Mouse (Mus musculus) kidney, postnatal 0 days (tissue): ENCODE results near the gene Atp6v0c. TPM values are rescaled to one million over a fixed set of nuclear protein-coding genes. Genes with fewer than 3 reads are reported as not detected.

Source experiments
- ATAC-seq: fragments of 200-750 bp; cut with Nextera tagmentation; replicated peaks from 2 replicates; pipeline ENCODE4 v1.8.0; 2017; ENCODE audit warnings: low read depth, moderate number of reproducible peaks, moderate TSS enrichment, moderate library complexity; ENCODE audit not compliant: low FRiP score
- DNase-seq: peaks from one replicate; pipeline ENCODE4 v3.0.0-alpha.2; 2016; ENCODE audit warnings: low spot score
- H3K27ac ChIP-seq: fragments of 300-500 bp; sonication (generic); 2 replicates; pipeline ENCODE4 v1.5.1; 2014; ENCODE audit warnings: mild to moderate bottlenecking
- H3K27me3 ChIP-seq: fragments of 300-500 bp; sonication (generic); 2 replicates; pipeline ENCODE4 v1.6.1; 2014; ENCODE audit warnings: low read length, mixed read lengths; ENCODE audit not compliant: insufficient read depth
- H3K36me3 ChIP-seq: fragments of 300-500 bp; sonication (generic); 2 replicates; pipeline ENCODE4 v1.6.1; 2014; ENCODE audit warnings: low read length, mixed read lengths; ENCODE audit not compliant: insufficient read depth
- H3K4me1 ChIP-seq: fragments of 300-500 bp; sonication (generic); replicated peaks from 2 replicates; pipeline ENCODE4 v1.6.1; 2014; ENCODE audit warnings: antibody characterized with exemption, low read length, mixed read lengths; ENCODE audit not compliant: insufficient read depth
- H3K4me2 ChIP-seq: fragments of 300-500 bp; sonication (generic); 2 replicates; pipeline ENCODE4 v1.6.1; 2014; ENCODE audit warnings: mild to moderate bottlenecking, low read length, moderate library complexity, mixed read lengths
- H3K4me3 ChIP-seq: fragments of 300-500 bp; sonication (generic); replicated peaks from 2 replicates; pipeline ENCODE4 v1.5.1; 2014; ENCODE audit warnings: low read depth, low read length
- H3K9ac ChIP-seq: fragments of 300-500 bp; sonication (generic); 2 replicates; pipeline ENCODE4 v1.6.1; 2014; ENCODE audit warnings: low read depth, low read length
- H3K9me3 ChIP-seq: fragments of 300-500 bp; sonication (generic); replicated peaks from 2 replicates; pipeline ENCODE4 v1.6.1; 2016; ENCODE audit warnings: low read length, inconsistent platforms, mixed read lengths
- CTCF ChIP-seq: IDR thresholded peaks from 2 replicates; pipeline ENCODE4 v1.5.1; 2016; ENCODE audit warnings: antibody characterized with exemption, low read depth, mild to moderate bottlenecking, moderate library complexity
- WGBS: fragments of 180-500 bp; shearing (Covaris S2); extraction: QIAGEN DNeasy Blood & Tissue Kit; methylation state at CpG from one replicate; pipeline ENCODE4 v1.1.7; 2014; 5-methylcytosine and 5-hydroxymethylcytosine counted together
- polyA plus RNA-seq: library from polyadenylated mRNA; unstranded; fragments of >200 nt; fragmentation: Nextera tagmentation; extraction: Ambion mirVana; gene quantifications from 2 replicates; pipeline ENCODE4 v1.2.1, GENCODE M21; 2015

The Atp6v0c gene
- polyA plus RNA-seq, 1 experiment from 2014 or later, result 974 TPM

- H3K9me3 ChIP-seq, result no peaks in the 10 kb centered on the region
- no peaks in the 10 kb centered on the region for H3K27me3 ChIP-seq
- ATAC-seq, result no peak
- 0 out of 2 replicates have a peak, but pooled peaks cover 3% of the 10 kb centered on the region for H3K36me3 ChIP-seq
- H3K4me2 ChIP-seq, result no peak overlapping the region
- no peak for DNase-seq
- 82% methylated on average over 3 of the region's 3 CpGs for WGBS
- H3K27ac ChIP-seq, result no peak overlapping the region
- no peak overlapping the region for H3K9ac ChIP-seq
- TF ChIP-seq CTCF, result no peak
- H3K4me1 ChIP-seq, result no peaks in the 10 kb centered on the region
- no peak overlapping the region for H3K4me3 ChIP-seq
These were observed 13.1 kb downstream of the Atp6v0c start for GRCm38 (mm10) chr17:24156394-24156793.

GRCm38 (mm10) chr17:24155742-24156141 is 13.8 kb downstream of the Atp6v0c start:
- no peak overlapping the region for H3K27ac ChIP-seq
- no peak overlapping the region for H3K9ac ChIP-seq
- no peak for DNase-seq
- 0 out of 2 replicates have a peak, but pooled peaks cover 3% of the 10 kb centered on the region for H3K36me3 ChIP-seq
- H3K4me2 ChIP-seq, result no peak overlapping the region
- ATAC-seq, result no peak
- H3K4me3 ChIP-seq, result no peak overlapping the region
- no peaks in the 10 kb centered on the region for H3K27me3 ChIP-seq
- no peak for TF ChIP-seq CTCF
- H3K4me1 ChIP-seq, result no peaks in the 10 kb centered on the region
- no peaks in the 10 kb centered on the region for H3K9me3 ChIP-seq
- WGBS, result 90% methylated on average over 9 of the region's 9 CpGs

GRCm38 (mm10) chr17:24154463-24154862 is 15.0 kb downstream of the Atp6v0c start:
- Histone ChIP-seq H3K4me3 (no peak overlapping the region), H3K9ac (no peak overlapping the region), H3K9me3 (no peaks in the 10 kb centered on the region), H3K36me3 (0 out of 2 replicates have a peak, but pooled peaks cover 3% of the 10 kb centered on the region), H3K4me2 (no peak overlapping the region), H3K27ac (no peak overlapping the region), H3K27me3 (no peaks in the 10 kb centered on the region), H3K4me1 (no peaks in the 10 kb centered on the region)
- ATAC-seq (peak; percentile 64), DNase-seq (peak; percentile 19)
- 55% methylated on average over 3 of the region's 3 CpGs for WGBS
- TF ChIP-seq CTCF, result peak; percentile 6; the same call in 1 of the 2 replicates

- peak; percentile 88 for TF ChIP-seq CTCF
- H3K4me1 ChIP-seq, result no peaks in the 10 kb centered on the region
- DNase-seq, result peak; percentile 93
- H3K4me3 ChIP-seq, result peak overlapping the region; percentile 30
- ATAC-seq, result peak; percentile 83
- under 1% methylated on average over 25 of the region's 26 CpGs for WGBS
- 0 out of 2 replicates have a peak, but pooled peaks cover 3% of the 10 kb centered on the region for H3K36me3 ChIP-seq
- H3K9me3 ChIP-seq, result no peaks in the 10 kb centered on the region
- no peak overlapping the region for H3K27ac ChIP-seq
- H3K27me3 ChIP-seq, result no peaks in the 10 kb centered on the region
- peak overlapping the region; percentile 43; the same call in 1 of the 2 replicates for H3K9ac ChIP-seq
- H3K4me2 ChIP-seq, result peak overlapping the region; percentile 68
These were observed 17.5 kb downstream of the Atp6v0c start for GRCm38 (mm10) chr17:24151890-24152563.

- Histone ChIP-seq H3K27me3 (no peaks in the 10 kb centered on the region), H3K4me3 (peak overlapping the region; percentile 30), H3K9me3 (no peaks in the 10 kb centered on the region), H3K27ac (no peak overlapping the region), H3K36me3 (0 out of 2 replicates have a peak, but pooled peaks cover 3% of the 10 kb centered on the region), H3K9ac (peak overlapping the region; percentile 43; the same call in 1 of the 2 replicates), H3K4me1 (no peaks in the 10 kb centered on the region), H3K4me2 (peak overlapping the region; percentile 68)
- no peak for ATAC-seq
- no peak for DNase-seq
- no peak for TF ChIP-seq CTCF
- WGBS, result 8% methylated on average over 7 of the region's 7 CpGs
These were observed 18.1 kb downstream of the Atp6v0c start for GRCm38 (mm10) chr17:24151382-24151781.

GRCm38 (mm10) chr17:24150824-24151223 is 18.7 kb downstream of the Atp6v0c start, which contains the start of gene Pdpk1:
Gene Pdpk1, minus strand, starts transcription at chr17:24150924.
- ATAC-seq (no peak), DNase-seq (no peak)
- Histone ChIP-seq H3K4me3 (peak within 1 kb of the TSS; percentile 30), H3K4me1 (no peaks in the 10 kb centered on the region), H3K27me3 (no peaks in the 10 kb centered on the region), H3K27ac (no peak within 1 kb of the TSS), H3K4me2 (peak within 1 kb of the TSS; percentile 68), H3K9me3 (no peaks in the 10 kb centered on the region), H3K36me3 (0 out of 2 replicates have a peak, but pooled peaks cover 2% of the 10 kb centered on the region), H3K9ac (peak within 1 kb of the TSS; percentile 43; the same call in 1 of the 2 replicates)
- 80% methylated on average over 2 of the region's 2 CpGs for WGBS
- no peak for TF ChIP-seq CTCF
